ENCODE assay signal across 8 mouse cellular contexts in genomic region chr12:4039046-4039445, GRCm38 (mm10). TPM values are rescaled to one million over a fixed set of nuclear protein-coding genes. Genes with fewer than 3 reads are reported as not detected.
A peak's percentile ranks its signal among the peaks of the same experiment; 100 is the strongest.
DNase-seq lines count a peak whose midpoint lies in the region; ATAC-seq and TF ChIP-seq lines count a peak whose summit lies in the region.

No protein-coding gene starts in this region.

- peaks cover 6% of the 10 kb centered on the region for H3K4me1 ChIP-seq in testis, adult 2 months (ENCODE audit: control insufficient read depth, insufficient read depth, low read length)
- H3K4me1 ChIP-seq in liver, embryonic 12.5 days, result peaks cover 14% of the 10 kb centered on the region

- TF ChIP-seq POLR2A in testis, adult 2 months (IDR thresholded peaks at IDR 0.05; ENCODE audit: control insufficient read depth, low read depth, low read length), result no peak

- DNase-seq in gastrocnemius, adult 2 months, result no peak
- DNase-seq in gastrocnemius, postnatal 36 days, result no peak
- no peak for DNase-seq in testis, postnatal 10 days (ENCODE audit: low spot score)
- no peak for DNase-seq in ovary, postnatal 36 days (ENCODE audit: low spot score)
- DNase-seq in adrenal gland, postnatal 36 days, result no peak
- DNase-seq in layer of hippocampus, adult 9-10 months (ENCODE audit: low spot score), result no peak

- WGBS in liver, embryonic 12.5 days (ENCODE audit: insufficient replicate concordance), result 4% methylated on average over 13 of the region's 13 CpGs

- H3K36me3 ChIP-seq in testis, adult 2 months (ENCODE audit: control insufficient read depth, insufficient read depth, low read length), result no peaks in the 10 kb centered on the region
- no peaks in the 10 kb centered on the region for H3K36me3 ChIP-seq in liver, embryonic 12.5 days

- no peak for TF ChIP-seq CTCF in gastrocnemius, adult 2 months (IDR thresholded peaks at IDR 0.05)
- no peak for TF ChIP-seq CTCF in testis, adult 2 months (IDR thresholded peaks at IDR 0.05; ENCODE audit: control insufficient read depth, insufficient read depth, insufficient replicate concordance, low read depth, low read length)

- peak overlapping the region; percentile 94 for H3K4me3 ChIP-seq in gastrocnemius, adult 2 months
- H3K4me3 ChIP-seq in testis, adult 2 months (ENCODE audit: control insufficient read depth, low read depth, low read length), result peak overlapping the region; percentile 50
- peak overlapping the region; percentile 59 for H3K4me3 ChIP-seq in liver, embryonic 12.5 days

- H3K4me2 ChIP-seq in liver, embryonic 12.5 days, result peak overlapping the region; percentile 79

- peak overlapping the region; percentile 81 for H3K27ac ChIP-seq in gastrocnemius, adult 2 months
- H3K27ac ChIP-seq in testis, adult 2 months (ENCODE audit: control insufficient read depth, insufficient read depth, low read depth, low read length), result no peak overlapping the region
- no peak overlapping the region for H3K27ac ChIP-seq in liver, embryonic 12.5 days

- no peaks in the 10 kb centered on the region for H3K9me3 ChIP-seq in liver, embryonic 12.5 days (replicated peaks)

- no peak overlapping the region for H3K9ac ChIP-seq in liver, embryonic 12.5 days

- intact Hi-C loops in gastrocnemius, adult 2 months (cut with DNase I), result loop anchor here (2.0 to 5.0 kb wide), 2 partner anchors 32 to 57 kb away; no protein-coding TSS in a partner anchor
- intact Hi-C loops in gastrocnemius, postnatal 36 days (cut with DNase I), result no loop called here

- H3K27me3 ChIP-seq in testis, adult 2 months (ENCODE audit: control insufficient read depth, insufficient read depth, low read length), result no peaks in the 10 kb centered on the region
- H3K27me3 ChIP-seq in liver, embryonic 12.5 days (replicated peaks), result peaks cover 79% of the 10 kb centered on the region

- ATAC-seq in liver, embryonic 12.5 days, result no peak

RNA-seq across cellular contexts. Expression of gene Efr3b, which starts 0.3 kb away (rescaled TPM):
- total RNA-seq in gastrocnemius, adult 2 months (2021), result 1 to 10 TPM; 5.5 to 8.3 TPM
- 1 to 10 TPM; 3.3 to 3.8 TPM for total RNA-seq in gastrocnemius, postnatal 36 days (2021)
- 0.83 and 1.0 TPM in 2 replicates for polyA plus RNA-seq in testis, adult 2 months (2012; rRNA removed)
- 0.41 and 0.50 TPM in 2 replicates for polyA plus RNA-seq in liver, embryonic 12.5 days (2016; fragmentation: Nextera tagmentation; extraction: Ambion mirVana)
- 1 to 10 TPM; 1.9 to 5.1 TPM for total RNA-seq in adrenal gland, postnatal 36 days (2021)

RNA-seq across cellular contexts. Expression of gene Dnajc27, which starts 43.3 kb away (rescaled TPM):
- total RNA-seq in gastrocnemius, adult 2 months (2021), result 10 to 100 TPM; 30.9 to 38.3 TPM
- 10 to 100 TPM; 30.0 TPM for total RNA-seq in gastrocnemius, postnatal 36 days (2021)
- polyA plus RNA-seq in testis, adult 2 months (2012; rRNA removed), result 97.8 and 99.1 TPM in 2 replicates
- 3.5 and 4.2 TPM in 2 replicates for polyA plus RNA-seq in liver, embryonic 12.5 days (2016; fragmentation: Nextera tagmentation; extraction: Ambion mirVana)
- total RNA-seq in adrenal gland, postnatal 36 days (2021), result 1 to 10 TPM; 4.9 to 5.5 TPM

Comparison
In these comparisons a context has a peak if more than half of its experiments do, and no peak if none do; other contexts are left out.
1. RNA of gene Dnajc27, which starts 43.3 kb away (total RNA-seq): 30.9 to 38.3 TPM in gastrocnemius, adult 2 months and 30.0 TPM in gastrocnemius, postnatal 36 days; 4.9 to 5.5 TPM in adrenal gland, postnatal 36 days; every median in the first group is over 4 times any median in the second.
2. Peak in every context shown above with its lines, with median percentiles within 50 percentile points of each other: H3K4me3 ChIP-seq.